Mouse (Mus musculus) embryonic facial prominence, embryonic 12.5 days (tissue): ENCODE results near the gene Dglucy. TPM values are rescaled to one million over a fixed set of nuclear protein-coding genes. Genes with fewer than 3 reads are reported as not detected.

Experiments used
- ATAC-seq: fragments of 200-750 bp; cut with Nextera tagmentation; 2 replicates; pipeline ENCODE4 v1.8.0; 2017; ENCODE audit not compliant: insufficient number of reproducible peaks, insufficient read depth, low FRiP score, low TSS enrichment
- H3K27ac ChIP-seq: fragments of 300-500 bp; sonication (generic); 2 replicates; pipeline ENCODE4 v1.5.1; 2016; ENCODE audit warnings: mild to moderate bottlenecking
- H3K27me3 ChIP-seq: fragments of 300-500 bp; sonication (generic); 2 replicates; pipeline ENCODE4 v1.6.1; 2016; ENCODE audit warnings: mild to moderate bottlenecking, moderate library complexity
- H3K36me3 ChIP-seq: fragments of 300-500 bp; sonication (generic); 2 replicates; pipeline ENCODE4 v1.6.1; 2016; ENCODE audit warnings: mild to moderate bottlenecking
- H3K4me1 ChIP-seq: fragments of 300-500 bp; sonication (generic); 2 replicates; pipeline ENCODE4 v1.6.1; 2016
- H3K4me2 ChIP-seq: fragments of 300-500 bp; sonication (generic); replicated peaks from 2 replicates; pipeline ENCODE4 v1.6.1; 2016; ENCODE audit warnings: mild to moderate bottlenecking, moderate library complexity
- H3K4me3 ChIP-seq: fragments of 300-500 bp; sonication (generic); 2 replicates; pipeline ENCODE4 v1.5.1; 2016; ENCODE audit warnings: mild to moderate bottlenecking
- H3K9ac ChIP-seq: fragments of 300-500 bp; sonication (generic); 2 replicates; pipeline ENCODE4 v1.6.1; 2016; ENCODE audit warnings: mild to moderate bottlenecking, moderate library complexity
- H3K9me3 ChIP-seq: fragments of 300-500 bp; sonication (generic); 2 replicates; pipeline ENCODE4 v1.6.1; 2016; ENCODE audit warnings: mild to moderate bottlenecking, moderate library complexity
- WGBS: fragments of 180-500 bp; shearing (Covaris S2); methylation state at CpG from one replicate; pipeline ENCODE4 v1.1.7; 2016; 5-methylcytosine and 5-hydroxymethylcytosine counted together
- polyA plus RNA-seq: library from polyadenylated mRNA; unstranded; fragments of >200 nt; fragmentation: Nextera tagmentation; extraction: Ambion mirVana; gene quantifications from 2 replicates; pipeline ENCODE4 v1.2.1, GENCODE M21; 2016

Gene Dglucy
- polyA plus RNA-seq, 1 experiment from 2014 or later, result 1.7 TPM

GRCm38 (mm10) chr12:100924646-100925339 lies 145.9 kb downstream of the Dglucy start:
- Histone ChIP-seq H3K36me3 (no peaks in the 10 kb centered on the region), H3K4me3 (no peak overlapping the region), H3K4me2 (no peak overlapping the region), H3K9me3 (no peaks in the 10 kb centered on the region), H3K27ac (no peak overlapping the region), H3K27me3 (no peaks in the 10 kb centered on the region), H3K9ac (no peak overlapping the region), H3K4me1 (no peaks in the 10 kb centered on the region)
- no peak for ATAC-seq
- WGBS, result 86% methylated on average over 15 of the region's 15 CpGs

DNA sequence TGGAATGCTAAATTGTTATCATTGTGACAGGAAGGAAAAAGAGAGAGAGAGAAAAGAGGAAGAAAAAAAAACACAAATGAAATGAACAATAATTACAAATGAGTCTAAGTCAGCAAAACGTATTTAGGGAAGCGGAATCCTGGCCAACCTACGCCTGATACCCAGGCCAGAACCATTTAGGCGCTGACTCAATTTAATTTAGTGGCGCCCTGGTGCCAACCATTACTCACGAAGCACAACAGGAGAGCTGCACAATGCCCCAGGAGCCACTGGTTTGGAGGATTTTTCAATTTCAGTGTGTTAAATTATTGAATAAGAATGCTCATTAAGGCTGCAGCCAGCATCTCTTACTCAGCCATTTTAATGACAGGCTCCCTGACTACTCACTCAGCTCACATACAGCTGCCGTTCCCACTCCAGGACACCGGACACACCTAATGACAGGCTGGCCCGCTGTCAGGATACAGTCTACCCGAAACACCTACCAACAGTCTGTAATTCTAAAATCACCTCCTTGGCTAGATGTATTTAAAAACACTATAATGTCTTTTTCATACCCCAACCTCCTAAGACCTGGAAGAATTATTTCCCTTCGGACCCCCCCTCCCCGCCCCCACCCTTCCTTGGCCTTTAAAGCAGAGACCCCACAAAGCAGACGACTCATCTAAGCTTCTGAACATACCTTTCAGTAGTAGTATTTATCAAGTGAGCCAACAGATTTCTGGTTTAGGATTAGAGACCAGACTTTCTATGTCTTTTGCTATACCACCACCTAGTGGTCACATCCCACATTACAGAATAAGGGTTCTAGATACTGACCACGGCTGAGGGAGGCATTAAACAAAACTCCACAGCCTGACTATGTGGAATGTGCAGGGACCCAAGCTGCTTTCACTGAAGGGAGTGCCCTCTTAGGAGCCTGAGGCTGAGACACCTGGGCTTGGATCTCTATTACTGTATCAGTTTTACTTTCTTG lies 147.1 kb downstream of the Dglucy start:
- 71% methylated on average over 14 of the region's 14 CpGs for WGBS
- H3K4me2 ChIP-seq, result no peak overlapping the region
- no peaks in the 10 kb centered on the region for H3K4me1 ChIP-seq
- H3K36me3 ChIP-seq, result no peaks in the 10 kb centered on the region
- H3K9me3 ChIP-seq, result no peaks in the 10 kb centered on the region
- ATAC-seq, result no peak; the same call in 1 of the 2 replicates
- no peak overlapping the region for H3K4me3 ChIP-seq
- H3K27me3 ChIP-seq, result no peaks in the 10 kb centered on the region
- H3K9ac ChIP-seq, result no peak overlapping the region
- H3K27ac ChIP-seq, result no peak overlapping the region

- 93% methylated on average over 9 of the region's 9 CpGs for whole genome bisulfite sequencing
- Histone ChIP-seq H3K36me3 (no peaks in the 10 kb centered on the region), H3K9ac (no peak overlapping the region), H3K4me1 (no peaks in the 10 kb centered on the region), H3K27ac (no peak overlapping the region), H3K4me3 (no peak overlapping the region), H3K27me3 (no peaks in the 10 kb centered on the region), H3K4me2 (no peak overlapping the region), H3K9me3 (no peaks in the 10 kb centered on the region)
- no peak for ATAC-seq
Observed at GRCm38 (mm10) chr12:100928286-100928685, 149.4 kb downstream of the Dglucy start.

DNA sequence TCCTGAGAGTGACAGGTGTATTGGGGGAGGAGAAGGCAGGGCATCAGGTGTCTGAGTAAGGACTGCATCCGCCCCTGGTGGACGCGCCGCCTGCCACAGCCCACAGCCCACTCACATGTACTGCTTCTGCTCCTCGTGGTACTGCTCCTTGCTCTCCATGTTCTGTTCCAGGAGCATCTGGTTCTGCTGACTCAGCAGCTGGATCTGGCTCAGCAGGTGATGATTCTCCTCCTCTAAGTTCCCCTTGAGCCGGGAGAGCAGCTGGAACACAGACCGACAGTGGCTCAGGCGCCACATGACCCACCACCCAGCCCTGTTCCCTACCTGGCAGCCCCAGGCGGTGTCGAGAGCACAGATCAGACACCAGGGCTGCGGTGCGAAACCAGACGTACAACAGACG lies 152.8 kb downstream of the Dglucy start:
- no peak for ATAC-seq
- H3K27me3 ChIP-seq, result no peaks in the 10 kb centered on the region
- H3K9ac ChIP-seq, result no peak overlapping the region
- H3K4me3 ChIP-seq, result no peak overlapping the region
- no peaks in the 10 kb centered on the region for H3K4me1 ChIP-seq
- H3K27ac ChIP-seq, result no peak overlapping the region
- no peak overlapping the region for H3K4me2 ChIP-seq
- WGBS, result 97% methylated on average over 14 of the region's 14 CpGs
- H3K36me3 ChIP-seq, result no peaks in the 10 kb centered on the region
- no peaks in the 10 kb centered on the region for H3K9me3 ChIP-seq

GRCm38 (mm10) chr12:100934796-100935195 lies 155.9 kb downstream of the Dglucy start:
- peaks cover 6% of the 10 kb centered on the region; the same call in 1 of the 2 replicates for H3K4me1 ChIP-seq
- no peak overlapping the region for H3K27ac ChIP-seq
- ATAC-seq, result no peak
- H3K9me3 ChIP-seq, result no peaks in the 10 kb centered on the region
- no peak overlapping the region for H3K4me3 ChIP-seq
- 73% methylated on average over 5 of the region's 5 CpGs for WGBS
- no peak overlapping the region for H3K9ac ChIP-seq
- no peaks in the 10 kb centered on the region for H3K27me3 ChIP-seq
- H3K4me2 ChIP-seq, result no peak overlapping the region
- no peaks in the 10 kb centered on the region for H3K36me3 ChIP-seq

DNA sequence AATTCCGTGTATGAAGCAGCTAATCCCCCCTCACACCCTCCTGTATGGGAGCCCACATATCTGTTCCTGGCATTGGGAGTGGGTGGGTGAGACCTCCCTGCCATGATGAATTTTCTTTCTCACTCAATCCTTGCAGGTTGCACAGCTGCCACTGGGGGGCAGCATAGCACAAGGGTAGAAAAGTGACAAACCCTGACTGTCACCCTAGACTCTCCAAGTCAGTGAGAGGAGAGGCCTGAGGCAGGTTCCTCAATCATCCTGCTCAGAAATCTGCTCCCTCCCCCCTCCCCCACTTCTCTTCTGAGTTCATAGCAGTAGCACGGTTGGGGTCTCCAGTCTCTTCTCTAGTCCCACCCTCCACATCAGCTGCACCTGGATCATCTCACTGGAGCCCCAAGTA lies 157.3 kb downstream of the Dglucy start:
- WGBS, result 10% methylated on average over 2 of the region's 2 CpGs
- Histone ChIP-seq H3K4me1 (peaks cover 6% of the 10 kb centered on the region; the same call in 1 of the 2 replicates), H3K4me2 (no peak overlapping the region), H3K4me3 (no peak overlapping the region), H3K9ac (no peak overlapping the region), H3K9me3 (no peaks in the 10 kb centered on the region), H3K27ac (no peak overlapping the region), H3K27me3 (no peaks in the 10 kb centered on the region), H3K36me3 (no peaks in the 10 kb centered on the region)
- peak; percentile 36; the same call in 1 of the 2 replicates for ATAC-seq

DNA sequence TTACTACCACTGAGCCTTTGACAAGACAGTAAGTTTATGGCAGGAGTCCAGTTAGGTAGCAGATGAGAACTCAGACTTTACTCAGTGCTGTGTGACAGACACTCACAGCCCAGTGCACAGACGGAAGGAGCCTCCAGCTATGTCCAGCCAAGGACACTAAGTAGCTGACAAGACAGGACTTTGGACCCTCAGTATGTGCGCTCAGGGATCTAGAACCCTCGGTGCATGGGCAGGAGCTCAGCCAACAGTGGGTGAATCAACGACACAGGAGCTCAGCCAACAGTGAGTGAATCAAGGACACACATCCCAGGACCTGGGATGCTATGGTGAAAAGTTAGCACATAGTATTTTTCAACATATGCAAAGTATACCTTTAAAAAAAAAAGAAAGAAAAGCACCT lies 157.9 kb downstream of the Dglucy start:
- no peak overlapping the region for H3K4me2 ChIP-seq
- H3K27ac ChIP-seq, result no peak overlapping the region
- 85% methylated on average over 4 of the region's 4 CpGs for WGBS
- no peaks in the 10 kb centered on the region for H3K9me3 ChIP-seq
- no peak overlapping the region for H3K4me3 ChIP-seq
- ATAC-seq, result no peak
- H3K4me1 ChIP-seq, result peaks cover 6% of the 10 kb centered on the region; the same call in 1 of the 2 replicates
- no peak overlapping the region for H3K9ac ChIP-seq
- no peaks in the 10 kb centered on the region for H3K36me3 ChIP-seq
- no peaks in the 10 kb centered on the region for H3K27me3 ChIP-seq

DNA sequence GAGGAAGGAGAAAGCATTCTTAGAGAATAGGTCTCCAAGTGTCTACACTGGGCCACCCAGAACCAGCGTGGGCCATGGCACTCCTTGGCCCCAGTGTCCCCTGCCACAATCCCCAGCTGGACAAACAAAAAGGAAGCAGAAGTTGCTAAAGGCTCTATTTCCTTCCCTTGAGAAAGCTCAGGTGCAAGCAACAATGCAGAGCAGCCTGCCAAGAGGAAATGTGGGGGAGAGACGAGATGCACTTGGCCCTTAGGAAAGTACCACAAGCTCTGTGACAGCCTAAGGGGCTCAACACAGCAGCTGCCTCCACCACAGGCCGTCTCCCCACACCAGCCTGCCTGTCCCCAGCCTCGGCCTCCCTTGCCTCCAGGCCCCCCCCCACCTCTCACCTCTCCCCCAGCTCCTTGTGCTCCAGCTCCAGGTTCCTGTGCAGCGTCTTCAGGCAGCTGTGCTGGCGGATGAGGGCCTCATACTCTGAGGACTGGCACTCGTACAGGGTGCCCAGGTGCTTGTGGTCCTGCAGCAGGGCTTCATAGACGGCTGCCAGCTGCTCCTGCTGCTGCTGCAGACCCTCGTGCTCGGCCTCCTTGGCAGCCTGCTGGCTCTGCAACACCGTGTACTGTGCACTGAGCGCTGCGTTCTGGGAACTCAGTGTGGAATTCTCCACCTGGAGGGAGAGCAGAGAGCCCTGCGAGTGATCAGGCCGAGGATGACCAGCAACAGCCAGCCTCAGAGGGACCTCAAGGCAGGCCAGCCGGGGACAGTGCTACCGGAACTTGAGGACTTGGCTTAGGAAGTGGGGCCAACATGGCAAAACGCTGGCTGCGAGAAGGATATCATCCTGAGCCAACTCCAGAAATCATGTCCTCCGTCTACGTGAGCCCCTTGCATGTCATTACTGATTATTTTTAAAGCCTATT lies 158.8 kb downstream of the Dglucy start:
- Histone ChIP-seq H3K9me3 (no peaks in the 10 kb centered on the region), H3K36me3 (no peaks in the 10 kb centered on the region; the same call in 1 of the 2 replicates), H3K27me3 (no peaks in the 10 kb centered on the region), H3K4me2 (no peak overlapping the region), H3K4me1 (peaks cover 6% of the 10 kb centered on the region; the same call in 1 of the 2 replicates), H3K27ac (peak overlapping the region; percentile 57), H3K9ac (no peak overlapping the region), H3K4me3 (no peak overlapping the region)
- 74% methylated on average over 21 of the region's 21 CpGs for WGBS
- no peak for ATAC-seq

DNA sequence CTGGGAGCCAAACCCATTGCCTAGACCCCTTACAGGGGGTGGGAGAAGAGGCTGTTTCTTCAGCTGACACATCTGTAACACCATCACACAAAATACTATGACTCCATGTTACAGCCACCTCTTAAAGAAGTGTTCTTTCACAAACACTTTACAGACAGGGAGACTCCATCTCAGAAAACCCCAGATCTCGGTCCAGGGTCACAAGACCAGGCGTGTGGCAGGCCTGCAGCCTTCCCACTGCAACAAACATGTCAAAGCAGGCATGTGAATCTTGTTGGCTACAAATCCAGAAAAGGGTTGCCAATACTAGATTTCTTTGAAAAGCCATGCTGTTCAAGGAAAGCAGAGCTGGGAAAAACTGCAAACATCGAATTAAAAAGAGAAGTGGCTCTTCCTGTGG lies 162.5 kb downstream of the Dglucy start:
- H3K36me3 ChIP-seq, result peaks cover 4% of the 10 kb centered on the region; the same call in 1 of the 2 replicates

GRCm38 (mm10) chr12:100943146-100943545 lies 164.3 kb downstream of the Dglucy start:
- no peaks in the 10 kb centered on the region for H3K9me3 ChIP-seq
- ATAC-seq, result no peak
- H3K27me3 ChIP-seq, result no peaks in the 10 kb centered on the region
- H3K4me2 ChIP-seq, result no peak overlapping the region
- WGBS, result 81% methylated on average over 4 of the region's 4 CpGs
- H3K4me1 ChIP-seq, result 0 out of 2 replicates have a peak, but pooled peaks cover 3% of the 10 kb centered on the region
- H3K36me3 ChIP-seq, result peaks cover 9% of the 10 kb centered on the region; the same call in 1 of the 2 replicates
- no peak overlapping the region for H3K4me3 ChIP-seq
- H3K9ac ChIP-seq, result no peak overlapping the region
- H3K27ac ChIP-seq, result no peak overlapping the region

More for the DNA sequence above, 162.5 kb downstream of the Dglucy start:
- WGBS, result 80% methylated on average over 3 of the region's 3 CpGs
- Histone ChIP-seq H3K27ac (no peak overlapping the region), H3K9ac (no peak overlapping the region), H3K4me2 (no peak overlapping the region), H3K27me3 (no peaks in the 10 kb centered on the region), H3K9me3 (no peaks in the 10 kb centered on the region), H3K4me3 (no peak overlapping the region), H3K4me1 (peaks cover 6% of the 10 kb centered on the region; the same call in 1 of the 2 replicates)
- no peak for ATAC-seq

GRCm38 (mm10) chr12:100944921-100945336 lies 166.1 kb downstream of the Dglucy start:
- H3K27ac ChIP-seq, result no peak overlapping the region
- H3K9ac ChIP-seq, result no peak overlapping the region
- no peaks in the 10 kb centered on the region for H3K27me3 ChIP-seq
- H3K4me3 ChIP-seq, result no peak overlapping the region
- H3K4me1 ChIP-seq, result no peaks in the 10 kb centered on the region
- H3K4me2 ChIP-seq, result no peak overlapping the region
- no peaks in the 10 kb centered on the region for H3K9me3 ChIP-seq
- peaks cover 9% of the 10 kb centered on the region; the same call in 1 of the 2 replicates for H3K36me3 ChIP-seq
- ATAC-seq, result no peak
- WGBS, result 91% methylated on average over 21 of the region's 21 CpGs
